Mouse (Mus musculus) C2C12 (cell line): ENCODE results near the gene Ncapd2. TPM values are rescaled to one million over a fixed set of nuclear protein-coding genes. Genes with fewer than 3 reads are reported as not detected.

Experiments
- H3K27me3 ChIP-seq: one replicate; pipeline ENCODE4 v1.6.1; 2011; ENCODE audit not compliant: control insufficient read depth, insufficient read depth, insufficient read length
- H3K36me3 ChIP-seq: one replicate; pipeline ENCODE4 v1.6.1; 2011; ENCODE audit not compliant: control insufficient read depth, insufficient read depth
- H3K4me3 ChIP-seq: one replicate; pipeline ENCODE4 v1.5.1; 2011; ENCODE audit warnings: mild to moderate bottlenecking, control low read depth; ENCODE audit not compliant: poor library complexity, insufficient read depth, severe bottlenecking
- H3K79me2 ChIP-seq: one replicate; pipeline ENCODE4 v1.6.1; 2011; ENCODE audit not compliant: control insufficient read depth, insufficient read depth
- H3K79me3 ChIP-seq: one replicate; pipeline ENCODE4 v1.6.1; 2011; ENCODE audit warnings: low read depth, control low read depth
- H3ac ChIP-seq: one replicate; pipeline ENCODE3; 2011; ENCODE audit warnings: low read depth; ENCODE audit not compliant: control insufficient read depth, insufficient read length
- CEBPB ChIP-seq: IDR thresholded peaks from one replicate; pipeline ENCODE4 v1.6.1; 2011; ENCODE audit warnings: low read depth, mild to moderate bottlenecking, control low read depth, moderate library complexity
- CTCF ChIP-seq: IDR thresholded peaks from one replicate; pipeline ENCODE4 v1.5.1; 2011; ENCODE audit not compliant: control insufficient read depth, insufficient read depth, insufficient read length
- FOSL1 ChIP-seq: IDR thresholded peaks from one replicate; pipeline ENCODE4 v1.8.0; 2011; ENCODE audit warnings: mild to moderate bottlenecking, low read length; ENCODE audit not compliant: poor library complexity, insufficient read depth, severe bottlenecking
- MAX ChIP-seq: IDR thresholded peaks from one replicate; pipeline ENCODE4 v1.6.1; 2011; ENCODE audit warnings: mild to moderate bottlenecking, control low read depth
- MYOD1 ChIP-seq: IDR thresholded peaks from one replicate; pipeline ENCODE4 v1.6.1; 2011; ENCODE audit warnings: low read depth; ENCODE audit not compliant: control insufficient read depth, insufficient read length
- MYOG ChIP-seq: IDR thresholded peaks from one replicate; pipeline ENCODE4 v1.6.1; 2011; ENCODE audit not compliant: control insufficient read depth, insufficient read length; ENCODE audit errors: extremely low read depth
- USF1 ChIP-seq: IDR thresholded peaks from one replicate; pipeline ENCODE4 v1.6.1; 2011; ENCODE audit warnings: low read depth, mild to moderate bottlenecking, control low read depth, moderate library complexity
- polyA plus RNA-seq: library from polyadenylated mRNA; unstranded; fragments of >200 nt; fragmentation: generic; extraction: Trizol; gene quantifications from one replicate; pipeline ENCODE4 v1.2.1, GENCODE M21; 2012; ENCODE audit warnings: missing spikeins

Gene Ncapd2
- polyA plus RNA-seq, 1 experiment = 78.7 TPM

- TF ChIP-seq MYOG = no peak
- no peak for TF ChIP-seq MAX
- TF ChIP-seq CEBPB = no peak
- no peak for TF ChIP-seq USF1
- TF ChIP-seq MYOD1 = no peak
- TF ChIP-seq FOSL1 = no peak
- no peak for TF ChIP-seq CTCF
- H3K27me3 ChIP-seq = no peaks in the 10 kb centered on the region
- H3K4me3 ChIP-seq = peak overlapping the region; percentile 74
- H3K79me2 ChIP-seq = peaks cover 71% of the 10 kb centered on the region
- H3K36me3 ChIP-seq = peaks cover 62% of the 10 kb centered on the region
- peak overlapping the region; percentile 93 for H3ac ChIP-seq
- peaks cover 39% of the 10 kb centered on the region for H3K79me3 ChIP-seq
These were observed 664 bp upstream of the Ncapd2 start for GRCm38 (mm10) chr6:125192016-125192714.

- H3K36me3 ChIP-seq = peaks cover 66% of the 10 kb centered on the region
- peak overlapping the region; percentile 85 for H3ac ChIP-seq
- H3K4me3 ChIP-seq = peak overlapping the region; percentile 74
- no peaks in the 10 kb centered on the region for H3K27me3 ChIP-seq
- H3K79me2 ChIP-seq = peaks cover 71% of the 10 kb centered on the region
- TF ChIP-seq MYOG (no peak), CEBPB (no peak), MAX (no peak), MYOD1 (no peak), CTCF (no peak), USF1 (no peak), FOSL1 (no peak)
- peaks cover 39% of the 10 kb centered on the region for H3K79me3 ChIP-seq
These were observed 685 bp downstream of the Ncapd2 start for GRCm38 (mm10) chr6:125190816-125191215.

- TF ChIP-seq CTCF (no peak), MYOD1 (no peak), MAX (no peak), CEBPB (no peak), USF1 (no peak), FOSL1 (no peak), MYOG (no peak)
- H3ac ChIP-seq = no peak overlapping the region
These were observed 5.3 kb downstream of the Ncapd2 start for GRCm38 (mm10) chr6:125186203-125186602.

GRCm38 (mm10) chr6:125182133-125182532 lies 9.4 kb downstream of the Ncapd2 start:
- Histone ChIP-seq H3ac (no peak overlapping the region), H3K79me3 (no peaks in the 10 kb centered on the region), H3K27me3 (no peaks in the 10 kb centered on the region), H3K36me3 (peaks cover 87% of the 10 kb centered on the region), H3K79me2 (peaks cover under 1% of the 10 kb centered on the region), H3K4me3 (no peak overlapping the region)
- TF ChIP-seq MAX (no peak), CTCF (no peak), MYOD1 (no peak), MYOG (no peak), FOSL1 (no peak), CEBPB (no peak), USF1 (no peak)

More at GRCm38 (mm10) chr6:125186203-125186602, 5.3 kb downstream of the Ncapd2 start:
- H3K27me3 ChIP-seq = no peaks in the 10 kb centered on the region
- no peak overlapping the region for H3K4me3 ChIP-seq
- peaks cover 20% of the 10 kb centered on the region for H3K79me3 ChIP-seq
- H3K79me2 ChIP-seq = peaks cover 41% of the 10 kb centered on the region
- peaks cover 79% of the 10 kb centered on the region for H3K36me3 ChIP-seq

- TF ChIP-seq MAX = no peak
- TF ChIP-seq CEBPB = no peak
- TF ChIP-seq MYOG = no peak
- TF ChIP-seq FOSL1 = no peak
- no peak for TF ChIP-seq CTCF
- TF ChIP-seq MYOD1 = no peak
- no peak for TF ChIP-seq USF1
- H3K79me2 ChIP-seq = no peaks in the 10 kb centered on the region
- H3K4me3 ChIP-seq = no peak overlapping the region
- no peak overlapping the region for H3ac ChIP-seq
- no peaks in the 10 kb centered on the region for H3K79me3 ChIP-seq
- H3K36me3 ChIP-seq = peaks cover 85% of the 10 kb centered on the region
- no peaks in the 10 kb centered on the region for H3K27me3 ChIP-seq
These were observed 11.9 kb downstream of the Ncapd2 start for GRCm38 (mm10) chr6:125179601-125180000.
